Mouse (Mus musculus) bone marrow, adult 2 months (tissue): ENCODE measurements around the gene Psap.

Experiments used
- CTCF ChIP-seq: fragments of 200-500 bp; IDR thresholded peaks from 2 replicates; pipeline ENCODE4 v1.5.1; 2011; ENCODE audit warnings: low read length, control low read depth; ENCODE audit not compliant: control insufficient read depth, insufficient read depth
- POLR2A ChIP-seq: fragments of 200-500 bp; IDR thresholded peaks from 2 replicates; pipeline ENCODE4 v1.6.1; 2011; ENCODE audit warnings: low read depth, mild to moderate bottlenecking, control low read depth, low read length, borderline replicate concordance; ENCODE audit not compliant: control insufficient read depth

DNA sequence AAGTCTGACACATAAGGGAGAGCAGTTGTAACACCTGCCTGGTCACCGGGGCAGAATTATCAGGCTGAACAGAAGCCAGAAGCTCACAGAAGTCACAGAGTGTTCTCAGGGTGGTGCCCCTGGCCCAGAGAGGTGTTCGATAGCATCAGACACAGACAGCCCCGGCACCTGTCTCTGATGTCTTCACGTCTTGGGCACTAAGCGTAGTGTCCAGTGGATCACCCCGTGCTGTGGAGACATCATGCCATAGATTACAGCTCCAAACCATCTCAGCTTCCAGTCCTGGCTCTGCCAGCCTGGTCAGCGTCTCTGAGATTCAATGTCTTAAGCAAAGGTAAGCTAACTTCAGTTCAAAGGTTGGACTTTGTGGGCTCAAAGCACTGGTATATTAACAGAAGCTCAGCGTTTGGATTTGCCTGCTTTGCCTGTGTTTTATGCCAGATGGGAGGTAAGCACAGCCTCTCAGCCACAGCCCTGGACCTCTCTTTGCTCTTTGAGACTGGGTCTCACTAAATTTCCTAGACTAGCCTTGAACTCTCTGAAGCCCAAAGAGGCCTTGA is 10.5 kb upstream of the Psap start:
- no peak for TF ChIP-seq POLR2A
- TF ChIP-seq CTCF, result no peak
